Mouse (Mus musculus): ENCODE data around the gene Ubl5.
"Not testable (repeated sequence)": the region's sequence is repeated elsewhere in the genome, so short reads cannot be mapped to it uniquely, and the experiment has no call there.

Gene Ubl5

DNA sequence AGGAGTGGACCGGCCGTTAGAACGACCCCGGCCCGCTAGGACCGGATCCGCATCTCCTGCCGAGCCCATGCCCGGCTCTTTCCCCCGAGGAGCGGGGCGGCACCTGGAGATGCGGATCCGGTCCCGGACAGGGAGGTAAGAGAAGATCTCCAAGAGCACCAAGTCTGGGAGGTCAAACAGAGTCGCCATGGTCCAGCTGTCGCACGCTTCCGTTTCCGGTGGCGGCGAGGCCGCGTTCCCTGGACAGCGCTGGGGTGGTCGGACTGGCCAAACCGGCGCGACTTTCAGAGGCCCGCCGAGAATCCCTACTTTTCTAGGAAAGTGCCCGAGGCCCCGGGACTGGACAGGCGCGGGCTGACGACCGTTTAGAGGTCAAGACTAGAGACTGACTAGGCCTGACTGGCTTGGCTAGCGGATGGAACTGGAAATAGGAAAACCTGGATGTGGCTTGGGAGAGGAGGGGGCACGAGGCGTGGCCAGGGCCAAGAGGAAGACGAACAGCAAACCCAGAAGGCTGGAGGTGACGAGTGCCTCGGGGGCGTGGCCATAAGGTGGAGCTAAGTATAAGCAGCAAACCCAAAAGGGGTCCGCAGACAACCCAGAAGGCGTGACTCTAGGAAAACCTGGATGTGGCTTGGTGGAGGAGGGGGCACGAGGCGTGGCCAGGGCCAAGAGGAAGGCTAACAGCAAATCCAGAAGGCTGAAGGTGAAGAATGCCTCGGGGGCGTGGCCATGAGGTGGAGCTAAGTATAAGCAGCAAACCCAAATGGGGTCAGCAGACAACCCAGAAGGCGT is at the start of gene Ubl5:
Ubl5 (plus strand) TSS at position 778 of the 795 bp plus-strand sequence.
- DNase-seq: peak; percentile 98

DNA sequence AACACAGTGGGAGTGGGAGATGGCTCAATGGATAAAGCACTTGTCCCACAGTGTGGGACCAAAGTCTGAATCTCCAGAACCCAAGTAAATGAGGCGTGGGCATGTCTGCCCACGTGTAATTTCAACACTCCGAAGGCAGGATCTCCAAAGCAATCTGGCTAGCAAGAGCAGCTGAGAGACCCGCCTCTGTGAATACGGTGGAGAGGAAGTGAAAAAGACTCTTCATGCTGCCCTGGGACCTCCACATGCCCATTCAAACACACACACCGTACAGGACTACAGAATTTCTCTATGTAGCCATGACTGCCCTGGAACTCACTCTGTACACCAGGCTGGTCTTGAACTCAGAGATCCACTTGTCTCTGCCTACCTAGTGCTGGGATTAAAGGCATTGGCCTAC is 41.4 kb upstream of the Ubl5 start:
- DNase-seq: no peak

GRCm38 (mm10) chr9:20606269-20606668 is 36.4 kb upstream of the Ubl5 start:
- no peak for DNase-seq

- peak; percentile 88 for DNase-seq
Observed at GRCm38 (mm10) chr9:20607100-20607974, 35.3 kb upstream of the Ubl5 start.

DNA sequence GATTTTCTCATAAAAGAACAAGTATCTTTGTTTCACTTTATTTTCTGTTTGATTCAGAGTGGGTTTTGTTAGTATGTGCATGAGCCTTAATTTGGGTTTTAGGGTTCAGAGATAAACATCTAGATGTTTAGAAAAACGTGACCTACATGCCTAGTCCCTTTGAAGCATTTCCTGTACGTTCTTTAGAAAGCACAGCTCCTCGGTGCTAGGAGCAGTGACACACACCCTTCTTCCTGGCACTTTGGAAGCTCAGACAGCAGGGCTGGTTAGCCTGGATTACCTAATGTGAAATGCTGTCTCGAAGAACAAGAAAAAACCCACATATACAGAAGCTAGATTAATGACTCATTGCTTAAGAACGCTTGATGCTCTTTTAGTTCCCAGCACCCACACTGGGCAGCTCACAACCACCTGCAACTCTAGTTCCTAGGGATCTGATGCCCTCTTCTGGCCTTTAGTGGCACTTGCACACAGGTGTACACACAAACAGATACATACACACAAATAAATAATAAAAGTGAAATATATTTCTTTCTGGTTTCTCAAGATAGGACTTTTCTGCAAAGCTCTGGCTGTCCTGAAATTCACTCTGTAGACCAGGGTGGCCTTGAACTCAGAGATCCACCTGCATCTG is 32.7 kb upstream of the Ubl5 start:
- no peak for DNase-seq

GRCm38 (mm10) chr9:20611976-20612375 is 30.7 kb upstream of the Ubl5 start:
- no peak for DNase-seq

- DNase-seq: no peak
Observed at GRCm38 (mm10) chr9:20616685-20617084, 26.0 kb upstream of the Ubl5 start.

- no peak for DNase-seq
Observed at GRCm38 (mm10) chr9:20631332-20631731, 11.3 kb upstream of the Ubl5 start.

GRCm38 (mm10) chr9:20635676-20636075 is 7.0 kb upstream of the Ubl5 start:
- DNase-seq: not testable (repeated sequence)

DNA sequence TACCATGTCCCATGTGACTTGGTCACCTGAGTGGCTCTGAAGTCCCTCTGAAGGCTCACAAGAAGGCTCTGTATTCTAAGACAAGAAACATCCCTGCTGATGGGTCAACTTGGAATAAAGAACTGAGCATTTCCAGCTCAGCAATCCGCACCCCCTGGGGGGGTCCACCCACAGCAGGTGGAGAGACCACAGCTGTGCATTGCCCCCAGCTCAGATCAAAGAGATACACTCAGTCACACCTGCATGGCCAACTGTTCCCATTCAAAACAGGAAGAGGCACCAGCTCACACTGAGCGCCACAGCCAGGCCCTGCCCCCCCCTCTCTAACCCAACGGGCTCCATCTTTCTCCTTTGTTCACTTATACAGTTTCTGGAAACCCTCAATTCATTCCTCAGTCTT is 6.4 kb upstream of the Ubl5 start:
- no peak for DNase-seq

- DNase-seq: no peak
Observed at GRCm38 (mm10) chr9:20636790-20637189, 5.9 kb upstream of the Ubl5 start.

DNA sequence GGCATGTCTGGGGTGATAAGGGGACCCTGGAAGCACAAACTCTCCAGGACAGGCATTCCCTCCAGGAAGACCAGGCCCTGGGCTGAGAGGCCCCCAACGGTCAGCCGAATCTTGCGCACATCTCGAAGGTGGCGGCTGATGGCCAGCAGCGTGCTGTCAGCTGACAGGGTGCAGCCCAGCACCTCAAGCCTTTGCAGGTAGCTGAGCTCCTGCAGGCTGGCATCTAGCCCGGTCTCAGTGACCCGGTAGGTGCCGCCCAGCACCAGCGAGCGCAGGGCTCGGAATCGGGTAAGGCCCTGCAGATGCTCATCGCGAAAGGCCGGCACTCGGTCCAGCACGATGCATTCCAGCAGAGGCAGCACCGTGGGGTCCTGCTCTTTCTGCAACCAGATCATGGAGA is 4.1 kb upstream of the Ubl5 start:
- DNase-seq: no peak

- no peak for DNase-seq
Observed at GRCm38 (mm10) chr9:20639486-20639885, 3.2 kb upstream of the Ubl5 start.

DNA sequence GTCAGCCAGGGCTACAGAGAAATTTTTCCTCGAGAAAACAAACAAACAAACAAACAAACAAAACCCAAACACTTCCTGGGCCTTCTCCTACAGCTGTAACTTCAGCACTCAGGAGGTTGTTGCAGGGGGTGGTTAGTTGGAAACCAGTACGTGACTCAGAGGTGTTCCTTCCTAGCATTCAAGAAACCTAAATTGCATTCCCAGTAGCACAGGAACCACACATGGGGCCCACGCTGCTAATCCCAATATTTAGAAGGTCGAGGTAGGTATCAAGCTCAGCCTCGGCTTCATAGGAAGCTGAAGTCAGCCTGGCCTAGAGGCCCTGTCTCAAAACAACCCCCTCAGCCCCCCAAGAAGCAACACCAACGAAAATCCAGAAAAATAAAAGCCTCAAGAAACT is 1.2 kb upstream of the Ubl5 start:
- no peak for DNase-seq

DNA sequence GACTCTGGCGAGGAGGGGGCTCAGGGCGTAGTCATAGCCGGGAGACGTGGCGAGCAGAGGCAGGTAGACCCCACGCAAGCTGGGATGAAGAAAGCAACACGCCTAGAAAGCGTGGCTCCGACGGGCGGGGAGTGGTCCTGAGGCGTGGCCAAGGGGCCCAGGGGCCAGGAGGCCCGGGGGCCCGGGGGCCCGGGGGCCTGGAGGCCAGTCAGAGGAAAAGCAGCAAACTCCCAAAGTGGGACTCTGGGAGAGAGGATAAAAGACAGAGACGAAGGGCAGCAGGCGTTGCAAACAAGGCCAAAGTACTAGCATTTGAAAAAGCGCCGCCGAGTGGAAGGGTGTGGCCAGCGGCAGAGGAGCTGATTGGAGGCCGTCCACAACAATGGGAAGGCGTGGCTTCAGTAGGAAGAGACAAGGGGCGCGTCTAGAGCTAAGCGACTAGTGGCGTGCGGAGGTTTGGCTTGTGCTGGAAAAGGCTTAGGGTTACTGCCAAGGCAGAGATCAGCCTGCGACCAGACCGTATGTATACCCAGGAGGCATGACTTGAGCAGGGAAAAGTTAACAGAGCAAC is 303 bp downstream of the Ubl5 start:
- DNase-seq: peak; percentile 93

GRCm38 (mm10) chr9:20643781-20644180 is 1.1 kb downstream of the Ubl5 start:
- DNase-seq: no peak

DNA sequence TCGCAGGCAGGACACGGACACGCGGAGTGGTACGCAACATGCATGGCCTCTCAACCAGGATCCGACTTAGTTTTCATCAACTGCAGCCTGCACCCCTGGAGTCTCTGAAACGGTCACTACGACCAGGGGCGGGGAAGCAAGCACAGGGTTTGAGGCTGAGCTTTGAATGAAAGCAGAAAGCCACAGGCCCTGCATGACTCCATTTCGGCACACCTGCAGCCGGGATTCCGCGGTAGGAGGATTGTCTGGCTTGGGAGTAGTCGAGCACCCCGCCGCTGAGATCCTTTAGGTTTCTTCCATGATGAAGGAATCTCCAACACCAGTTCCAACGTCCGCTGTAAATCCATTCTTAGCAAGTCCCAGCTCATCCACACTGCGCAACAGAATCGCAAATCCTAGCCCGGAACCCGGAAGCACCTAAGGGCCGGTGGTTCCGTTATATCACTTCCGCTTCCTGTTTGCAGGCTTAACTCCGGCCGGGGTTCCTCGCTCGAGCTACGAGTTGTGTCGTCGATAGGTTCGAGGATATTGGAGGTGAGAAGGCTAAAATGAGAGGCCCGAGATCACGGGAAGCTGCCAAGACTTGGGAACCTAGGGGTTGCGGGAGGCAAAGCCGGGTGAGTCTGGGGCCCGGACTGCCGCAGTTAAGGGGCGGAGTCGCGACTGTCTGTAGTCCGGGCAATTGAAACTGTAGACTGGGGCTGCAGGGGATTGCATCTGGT is 1.8 kb downstream of the Ubl5 start, which contains the start of gene Fbxl12:
Fbxl12 (minus strand) TSS at position 408 of the 722 bp plus-strand sequence.
- DNase-seq: peak; percentile 83

DNA sequence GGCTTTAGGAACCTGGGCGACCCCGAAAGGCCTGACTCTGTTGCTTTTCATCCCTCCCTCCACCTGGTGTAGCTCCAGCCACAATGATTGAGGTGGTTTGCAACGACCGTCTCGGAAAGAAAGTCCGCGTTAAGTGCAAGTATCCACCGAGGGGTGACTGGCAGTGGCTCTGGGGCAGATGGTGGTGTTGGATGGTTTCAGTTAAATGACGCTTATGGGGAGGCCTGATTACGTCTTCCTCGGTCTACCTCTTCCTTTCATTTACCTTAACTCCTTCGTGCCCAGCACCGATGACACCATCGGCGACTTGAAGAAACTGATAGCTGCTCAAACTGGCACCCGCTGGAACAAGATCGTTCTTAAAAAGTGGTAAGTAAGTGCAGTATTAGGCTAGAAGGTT is 2.4 kb downstream of the Ubl5 start:
- no peak for DNase-seq

GRCm38 (mm10) chr9:20651602-20652259 is 9.1 kb downstream of the Ubl5 start, which contains the start of gene Pin1:
Pin1 (plus strand) TSS chr9:20652095.
- DNase-seq: peak; percentile 99

- DNase-seq: no peak
Observed at GRCm38 (mm10) chr9:20652260-20652658, 9.6 kb downstream of the Ubl5 start.

DNA sequence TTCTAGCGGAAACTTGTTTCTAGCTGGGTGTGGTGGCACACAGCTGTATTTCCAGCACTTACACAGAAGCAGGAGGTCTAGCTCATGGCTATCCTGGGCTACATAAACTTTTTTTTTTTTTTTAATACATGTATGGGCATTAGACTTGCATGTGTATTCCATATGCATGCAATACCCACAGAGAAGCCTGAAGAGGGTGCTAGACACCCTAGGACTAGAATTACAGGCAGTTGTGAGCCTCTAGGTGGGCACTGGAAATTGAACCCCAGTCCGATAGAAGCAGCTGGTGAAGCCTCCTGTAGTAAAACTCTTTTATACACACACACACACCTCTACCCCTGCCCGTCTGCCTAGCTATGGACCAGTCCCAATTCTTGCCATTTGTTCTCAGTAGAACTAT is 11.2 kb downstream of the Ubl5 start:
- DNase-seq: no peak

GRCm38 (mm10) chr9:20657546-20657945 is 14.9 kb downstream of the Ubl5 start:
- no peak for DNase-seq
